Mouse (Mus musculus): ENCODE measurements at regions not wholly inside any gene's neighbourhood (a gene's known extent, or its start where the extent isn't known, plus 50 kb on each side); places are given as distances from the start of the nearest gene placed in this dataset.

DNA sequence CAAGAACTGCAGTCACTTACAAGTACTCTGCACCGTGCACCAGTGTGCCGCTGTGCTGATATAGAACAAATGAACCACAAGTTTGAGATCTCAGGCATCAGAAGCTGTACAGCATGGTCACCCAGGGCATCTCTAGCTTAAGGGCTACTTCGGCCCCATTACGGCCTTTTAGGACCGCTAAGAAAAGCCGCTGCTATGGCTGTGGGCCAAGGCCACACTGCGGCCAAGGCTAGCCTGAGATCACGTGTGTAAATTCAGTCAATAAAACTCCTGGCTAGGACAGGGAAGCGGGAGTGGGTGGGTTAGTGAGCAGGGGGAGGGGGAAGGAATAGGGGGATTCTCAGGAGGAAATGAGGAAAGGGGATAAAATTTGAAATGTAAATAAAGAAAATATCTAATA lies 50.9 kb upstream of the Atp12a start:
- peak; percentile 21 for DNase-seq

DNA sequence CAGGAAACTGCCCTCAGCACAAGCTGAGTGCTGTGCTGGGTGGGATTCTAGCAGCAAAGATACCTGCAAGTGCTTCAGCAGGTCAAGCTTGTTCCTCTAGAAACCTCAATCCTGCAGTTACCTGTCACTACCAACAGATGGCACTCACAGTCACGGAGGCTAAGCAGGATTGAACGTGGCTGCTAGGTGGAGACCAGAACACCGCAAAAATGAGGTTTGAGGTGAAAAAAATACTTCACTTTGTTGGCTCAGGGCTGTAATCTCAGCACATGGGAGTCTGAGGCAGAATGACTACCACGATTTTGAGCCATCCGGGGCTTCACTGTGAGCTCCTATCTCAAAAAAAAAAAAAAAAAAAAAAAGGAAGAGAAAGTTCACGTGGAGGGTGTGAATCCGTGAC lies 50.4 kb upstream of the Atp12a start:
- peak; percentile 61 for DNase-seq
